Mouse (Mus musculus) heart, postnatal 0 days (tissue): ENCODE results near the gene Mical2. TPM values are rescaled to one million over a fixed set of nuclear protein-coding genes. Genes with fewer than 3 reads are reported as not detected.

Source experiments
- ATAC-seq: fragments of 200-750 bp; cut with Nextera tagmentation; 2 replicates; pipeline ENCODE4 v1.8.0; 2017; ENCODE audit warnings: low read depth, moderate number of reproducible peaks, moderate library complexity; ENCODE audit not compliant: insufficient read depth
- DNase-seq: peaks from one replicate; pipeline ENCODE4 v3.0.0-alpha.2; 2016; ENCODE audit warnings: low spot score
- H3K27ac ChIP-seq: fragments of 300-500 bp; sonication (generic); 2 replicates; pipeline ENCODE4 v1.5.1; 2014; ENCODE audit warnings: low read depth, mild to moderate bottlenecking
- H3K27me3 ChIP-seq: fragments of 300-500 bp; sonication (generic); 2 replicates; pipeline ENCODE4 v1.6.1; 2014; ENCODE audit warnings: low read length, mixed read lengths; ENCODE audit not compliant: control insufficient read depth, insufficient read depth
- H3K36me3 ChIP-seq: fragments of 300-500 bp; sonication (generic); replicated peaks from 2 replicates; pipeline ENCODE4 v1.6.1; 2014; ENCODE audit warnings: low read length, mixed read lengths; ENCODE audit not compliant: control insufficient read depth, insufficient read depth
- H3K4me1 ChIP-seq: fragments of 300-500 bp; sonication (generic); 2 replicates; pipeline ENCODE4 v1.6.1; 2014; ENCODE audit warnings: antibody characterized with exemption; ENCODE audit not compliant: control insufficient read depth, insufficient read depth
- H3K4me2 ChIP-seq: fragments of 300-500 bp; sonication (generic); 2 replicates; pipeline ENCODE4 v1.6.1; 2014; ENCODE audit warnings: low read depth, mild to moderate bottlenecking, low read length, moderate library complexity
- H3K4me3 ChIP-seq: fragments of 300-500 bp; sonication (generic); 2 replicates; pipeline ENCODE4 v1.5.1; 2014; ENCODE audit warnings: low read depth, low read length
- H3K9ac ChIP-seq: fragments of 300-500 bp; sonication (generic); replicated peaks from 2 replicates; pipeline ENCODE4 v1.6.1; 2014; ENCODE audit warnings: low read depth, low read length, mixed read lengths
- H3K9me3 ChIP-seq: fragments of 300-500 bp; sonication (generic); replicated peaks from 2 replicates; pipeline ENCODE4 v1.6.1; 2016; ENCODE audit warnings: low read length; ENCODE audit not compliant: control insufficient read depth
- CTCF ChIP-seq: IDR thresholded peaks from 2 replicates; pipeline ENCODE4 v1.5.1; 2016; ENCODE audit warnings: antibody characterized with exemption, control low read depth, low read depth
- EP300 ChIP-seq: IDR thresholded peaks from 2 replicates; pipeline ENCODE4 v1.6.1; 2016; ENCODE audit warnings: antibody characterized with exemption, low read depth
- whole genome bisulfite sequencing: fragments of 180-500 bp; shearing (Covaris S2); extraction: QIAGEN DNeasy Blood & Tissue Kit; methylation state at CpG from one replicate; pipeline ENCODE4 v1.1.7; 2014; 5-methylcytosine and 5-hydroxymethylcytosine counted together
- polyA plus RNA-seq: library from polyadenylated mRNA; unstranded; fragments of >200 nt; fragmentation: Nextera tagmentation; extraction: Ambion mirVana; gene quantifications from 2 replicates; pipeline ENCODE4 v1.2.1, GENCODE M21; 2015
- total RNA-seq: library from RNA; depleted of rRNA; stranded (reverse); fragments of >200 nt; gene quantifications from 2 replicates; pipeline ENCODE4 v1.2.3, GENCODE M21; 2014; ENCODE audit warnings: low replicate concordance

Gene Mical2
- total and polyA plus RNA-seq, 2 experiments from 2014 or later, result 78.1 to 136 TPM

DNA sequence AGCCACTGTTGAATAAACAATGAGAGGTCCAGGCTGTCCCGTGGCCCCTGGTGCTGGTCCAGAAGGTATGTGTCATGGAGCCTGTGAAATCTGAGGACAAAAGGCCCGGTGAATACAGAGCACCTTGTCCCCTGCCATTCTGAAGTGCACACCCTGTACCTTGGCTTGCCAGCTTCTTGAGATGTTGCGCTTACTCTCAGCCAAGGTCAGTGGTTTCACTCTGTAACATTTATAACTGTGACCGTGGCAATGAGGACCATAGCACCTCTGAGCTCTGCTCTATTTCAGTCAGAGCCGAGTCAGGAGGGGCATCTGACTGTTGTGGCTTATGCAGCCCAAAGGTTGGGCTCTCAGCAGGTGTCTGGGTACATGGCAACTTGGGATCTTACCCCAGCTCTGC lies 31.4 kb upstream of the Mical2 start:
- no peak for DNase-seq
- Histone ChIP-seq H3K4me2 (no peak overlapping the region), H3K4me3 (no peak overlapping the region), H3K9ac (no peak overlapping the region), H3K4me1 (peaks cover 11% of the 10 kb centered on the region; the same call in 1 of the 2 replicates), H3K27me3 (no peaks in the 10 kb centered on the region), H3K36me3 (no peaks in the 10 kb centered on the region), H3K9me3 (no peaks in the 10 kb centered on the region), H3K27ac (no peak overlapping the region)
- no peak for TF ChIP-seq CTCF
- TF ChIP-seq EP300, result no peak
- no peak for ATAC-seq
- 52% methylated on average over 5 of the region's 5 CpGs for WGBS

DNA sequence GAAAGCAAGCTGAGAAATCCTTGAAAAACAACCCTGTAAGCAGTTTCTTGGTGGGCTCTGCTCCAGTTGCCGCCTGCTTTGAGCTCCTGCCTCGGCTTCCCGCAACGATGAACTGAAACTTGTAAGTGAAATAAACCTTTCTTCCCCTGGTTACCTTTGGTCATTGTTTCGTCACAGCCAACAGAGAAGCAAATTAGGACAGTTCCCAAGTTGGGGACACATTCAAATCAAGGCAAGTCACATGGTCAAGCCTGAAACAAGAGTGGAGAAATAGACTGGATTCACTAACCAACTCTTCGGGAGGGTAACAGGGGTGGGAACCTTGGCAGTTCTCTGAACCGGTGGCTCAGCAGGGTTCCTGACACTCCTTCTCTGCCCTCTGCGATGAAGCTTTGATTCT lies 28.2 kb upstream of the Mical2 start:
- Histone ChIP-seq H3K27ac (no peak overlapping the region), H3K4me3 (no peak overlapping the region), H3K27me3 (no peaks in the 10 kb centered on the region), H3K9me3 (no peaks in the 10 kb centered on the region), H3K4me1 (peaks cover 5% of the 10 kb centered on the region; the same call in 1 of the 2 replicates), H3K4me2 (no peak overlapping the region), H3K36me3 (no peaks in the 10 kb centered on the region), H3K9ac (no peak overlapping the region)
- no peak for DNase-seq
- 77% methylated on average over 8 of the region's 8 CpGs for WGBS
- ATAC-seq, result no peak
- TF ChIP-seq EP300 (no peak), CTCF (no peak)

DNA sequence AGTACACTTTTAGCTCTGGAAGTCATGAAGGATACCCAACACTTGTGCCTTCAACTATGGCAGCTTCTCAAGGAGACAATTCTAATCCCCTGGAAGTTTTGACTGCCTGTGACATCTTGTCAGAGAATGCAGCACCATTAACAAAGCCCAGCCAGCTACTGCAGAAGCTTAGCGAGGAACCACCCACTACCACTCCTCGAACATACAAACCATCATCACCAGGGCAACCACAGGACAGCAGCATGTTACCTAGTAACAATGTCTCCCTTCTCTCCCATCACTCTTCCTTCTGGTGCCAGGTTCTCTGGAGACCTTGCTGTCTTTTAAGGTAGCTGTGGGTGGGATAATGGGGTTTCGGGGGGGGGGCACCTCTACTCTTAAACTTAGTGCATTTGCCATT lies 26.3 kb upstream of the Mical2 start:
- no peaks in the 10 kb centered on the region for H3K36me3 ChIP-seq
- no peak overlapping the region for H3K4me3 ChIP-seq
- no peak overlapping the region for H3K9ac ChIP-seq
- TF ChIP-seq CTCF (no peak), EP300 (no peak)
- no peaks in the 10 kb centered on the region for H3K9me3 ChIP-seq
- H3K4me2 ChIP-seq, result no peak overlapping the region
- ATAC-seq (no peak), DNase-seq (no peak)
- H3K27ac ChIP-seq, result no peak overlapping the region
- 82% methylated on average over 3 of the region's 3 CpGs for WGBS
- H3K27me3 ChIP-seq, result no peaks in the 10 kb centered on the region
- peaks cover 4% of the 10 kb centered on the region; the same call in 1 of the 2 replicates for H3K4me1 ChIP-seq

DNA sequence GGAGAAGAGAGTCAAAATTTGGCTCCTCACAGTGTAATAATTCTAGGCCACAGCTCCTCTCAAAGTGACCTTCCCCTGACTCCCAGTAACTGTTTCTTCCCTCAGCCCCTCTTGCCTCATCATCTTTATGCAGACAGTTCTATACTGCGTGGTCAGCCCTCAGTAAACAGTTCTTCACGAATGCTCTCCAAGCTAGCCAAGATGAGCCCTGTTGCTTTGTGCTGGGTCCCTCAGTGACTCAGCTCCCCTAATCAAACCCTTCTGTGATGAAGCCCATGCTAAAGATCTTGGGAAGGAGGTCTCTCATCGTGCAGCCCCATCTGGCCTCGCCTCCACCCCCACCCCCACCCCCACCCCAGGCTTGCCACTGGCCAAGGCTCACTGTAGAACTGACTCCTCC lies 24.9 kb upstream of the Mical2 start:
- no peaks in the 10 kb centered on the region for H3K9me3 ChIP-seq
- H3K27me3 ChIP-seq, result no peaks in the 10 kb centered on the region
- H3K27ac ChIP-seq, result no peak overlapping the region
- DNase-seq (no peak), ATAC-seq (no peak)
- H3K4me2 ChIP-seq, result no peak overlapping the region
- H3K4me3 ChIP-seq, result no peak overlapping the region
- H3K36me3 ChIP-seq, result no peaks in the 10 kb centered on the region
- 68% methylated on average over 4 of the region's 4 CpGs for WGBS
- peaks cover 16% of the 10 kb centered on the region for H3K4me1 ChIP-seq
- no peak overlapping the region for H3K9ac ChIP-seq
- TF ChIP-seq EP300 (no peak), CTCF (no peak)

DNA sequence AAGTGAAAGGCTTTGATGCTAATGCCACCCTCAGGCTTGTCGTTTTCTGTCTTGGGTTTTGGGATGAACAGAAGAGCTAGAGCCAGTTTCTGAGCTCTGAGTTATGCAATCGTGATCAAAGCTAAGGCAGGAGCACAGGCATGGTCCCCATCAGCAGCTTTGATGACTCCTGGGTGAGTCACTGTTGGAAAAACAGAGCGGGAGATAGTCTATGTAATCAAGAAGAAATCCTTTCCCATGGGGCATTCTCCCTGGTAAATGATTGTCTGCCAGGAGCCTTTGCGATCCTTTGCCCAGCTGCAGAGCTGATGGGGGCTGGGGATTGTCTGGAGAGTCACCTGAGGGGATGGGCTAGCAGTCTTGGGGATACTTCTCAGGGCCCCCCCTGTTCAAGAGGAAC lies 23.5 kb upstream of the Mical2 start:
- no peak for TF ChIP-seq CTCF
- no peak for TF ChIP-seq EP300
- Histone ChIP-seq H3K9ac (no peak overlapping the region), H3K27ac (no peak overlapping the region), H3K4me1 (peaks cover 16% of the 10 kb centered on the region), H3K4me2 (no peak overlapping the region), H3K36me3 (no peaks in the 10 kb centered on the region), H3K9me3 (no peaks in the 10 kb centered on the region), H3K27me3 (no peaks in the 10 kb centered on the region), H3K4me3 (no peak overlapping the region)
- no peak for DNase-seq
- WGBS, result 45% methylated on average over 4 of the region's 4 CpGs
- no peak for ATAC-seq

DNA sequence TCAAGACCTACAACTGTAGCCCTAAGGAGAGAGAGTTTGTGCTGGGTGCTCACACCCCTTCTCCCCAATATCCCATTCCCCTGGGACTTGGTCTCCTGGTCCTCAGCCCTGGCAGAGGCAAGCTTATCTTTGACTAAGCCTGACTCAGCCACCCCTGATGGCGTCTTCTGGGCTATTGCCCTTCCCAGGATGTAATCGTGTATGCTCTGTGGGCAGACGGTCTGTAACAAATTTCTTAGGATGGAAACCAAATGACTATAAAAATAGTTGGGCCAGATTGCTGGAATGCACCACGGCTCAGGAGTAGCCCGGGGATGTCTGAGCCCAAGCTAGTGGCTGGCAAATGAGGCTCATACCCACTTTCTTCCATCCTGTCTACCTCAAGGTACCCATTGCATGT lies 22.8 kb upstream of the Mical2 start:
- 68% methylated on average over 5 of the region's 5 CpGs for WGBS
- no peak overlapping the region for H3K4me3 ChIP-seq
- H3K27ac ChIP-seq, result no peak overlapping the region
- TF ChIP-seq EP300, result no peak
- TF ChIP-seq CTCF, result no peak
- H3K9ac ChIP-seq, result no peak overlapping the region
- no peak overlapping the region for H3K4me2 ChIP-seq
- H3K9me3 ChIP-seq, result no peaks in the 10 kb centered on the region
- no peak for ATAC-seq
- DNase-seq, result no peak
- no peaks in the 10 kb centered on the region for H3K36me3 ChIP-seq
- H3K4me1 ChIP-seq, result peaks cover 16% of the 10 kb centered on the region
- no peaks in the 10 kb centered on the region for H3K27me3 ChIP-seq
